Mouse (Mus musculus) gastrocnemius, adult 8-10 months (tissue): ENCODE results near the gene Shroom1. TPM values are rescaled to one million over a fixed set of nuclear protein-coding genes. Genes with fewer than 3 reads are reported as not detected.

ENCODE experiments used
- DNase-seq, 2 experiments: peaks; one replicate each; pipeline ENCODE4 v3.0.0; 2022; ENCODE audit warnings: low spot score in 2 of 2
- total RNA-seq, 4 experiments: library from RNA; stranded (reverse); gene quantifications; 2 replicates each; pipeline ENCODE4 v1.2.4; 2022

The Shroom1 gene
- total RNA-seq, 4 experiments from 2014 or later = 0.29 to 1.2 (median 0.74) TPM

DNA sequence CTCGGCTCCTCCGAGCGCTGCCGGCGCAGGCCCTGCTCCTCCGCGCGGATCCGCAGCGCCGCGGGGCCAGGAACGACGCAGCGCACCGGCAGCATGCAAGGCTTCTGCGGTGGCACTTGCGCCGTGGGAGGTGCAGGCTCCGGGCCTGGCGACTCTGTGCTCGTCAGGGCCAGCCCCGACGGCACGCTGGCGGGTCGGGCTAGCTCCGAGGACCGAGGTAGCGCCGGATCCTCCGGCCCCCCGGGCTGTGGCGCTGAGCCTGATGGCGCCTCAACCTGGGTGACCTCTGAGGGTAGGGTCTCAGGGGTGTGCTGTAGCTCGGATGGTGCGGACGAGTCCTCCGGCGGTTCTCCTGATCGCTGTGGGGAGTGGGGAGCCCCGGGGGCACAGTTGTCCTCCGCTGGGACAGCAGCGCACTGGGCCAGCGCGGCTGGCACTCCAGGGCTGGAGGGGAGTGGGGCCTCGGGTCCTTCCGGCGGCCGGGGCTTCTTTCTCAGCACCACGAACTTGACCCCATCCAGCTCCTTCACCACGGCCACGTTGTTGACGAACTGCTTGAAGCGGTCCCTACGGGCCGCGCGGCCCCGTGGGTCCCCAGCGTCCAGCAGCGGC lies 22.3 kb downstream of the Shroom1 start:
- DNase-seq = no peak

GRCm38 (mm10) chr11:53479783-53480301 lies 22.8 kb downstream of the Shroom1 start, which contains the start of the genes Gm9945 and Sowaha:
Gene Gm9945 (plus strand): TSS chr11:53480166.
Gene Sowaha (minus strand): TSS chr11:53480274.
- DNase-seq = no peak

DNA sequence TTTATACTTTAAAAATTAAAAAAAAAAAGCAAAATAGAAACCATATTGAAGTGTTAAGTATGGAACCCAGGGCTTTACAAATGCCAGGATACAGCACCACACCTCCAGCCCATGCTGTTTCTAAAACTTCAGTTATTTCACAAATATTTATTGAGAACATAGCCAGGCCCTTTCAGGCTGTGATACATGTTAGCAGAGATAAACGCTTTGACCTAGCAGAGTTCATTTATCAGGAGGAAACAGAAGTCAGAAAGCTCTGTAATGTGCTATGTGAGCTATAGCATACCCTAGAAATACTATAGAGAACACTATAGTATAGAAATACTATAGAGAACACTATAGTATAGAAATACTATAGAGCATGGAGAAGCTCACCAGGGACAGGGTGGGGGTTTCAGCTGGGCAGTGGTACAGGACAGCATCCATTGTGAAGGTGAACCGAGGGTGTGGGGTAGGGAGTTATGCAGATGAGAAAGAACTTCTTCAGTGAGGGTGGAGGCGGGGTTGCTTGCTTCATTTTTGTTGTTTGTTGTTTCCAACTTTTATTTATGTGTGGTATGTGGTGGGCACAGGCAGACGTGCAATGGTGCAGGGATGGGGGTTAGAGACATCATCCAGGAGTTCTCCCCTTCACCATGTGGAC lies 24.2 kb downstream of the Shroom1 start:
- no peak for DNase-seq

DNA sequence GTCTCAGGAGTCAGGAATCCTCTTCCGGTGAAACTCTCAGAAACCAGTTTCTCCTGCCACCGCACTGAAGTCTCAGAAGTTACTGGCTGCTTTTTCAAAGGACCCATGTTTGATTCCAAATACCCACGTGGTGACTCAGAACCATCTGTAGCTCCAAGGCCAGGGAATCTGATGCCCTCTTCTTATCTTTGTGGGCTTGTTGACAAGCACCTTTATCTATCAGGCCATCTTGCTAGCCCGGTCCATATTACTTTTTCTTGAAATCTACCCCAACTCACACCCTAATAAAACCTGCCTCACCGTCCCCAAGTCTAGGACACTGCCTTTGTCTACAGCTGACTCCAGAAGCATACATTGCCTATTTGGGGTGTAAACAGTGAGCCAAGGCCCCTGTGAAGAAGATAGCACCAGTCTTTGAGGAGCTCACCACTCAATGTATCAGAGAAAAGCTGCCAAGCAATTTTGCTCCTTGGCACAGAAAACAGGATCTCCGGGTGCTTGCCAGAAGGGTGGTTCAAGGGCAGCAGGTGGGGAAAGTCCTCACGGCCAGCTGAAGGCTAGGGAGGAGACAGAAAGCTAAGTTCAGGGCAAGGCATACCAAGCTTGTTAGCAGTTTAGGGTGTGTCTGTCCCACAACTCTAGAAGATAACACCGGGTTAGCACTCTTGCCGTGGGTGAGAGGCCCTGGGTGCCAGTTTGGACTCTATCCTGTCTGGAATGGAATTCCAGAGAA lies 26.3 kb downstream of the Shroom1 start:
- no peak for DNase-seq

GRCm38 (mm10) chr11:53485719-53486118 lies 28.7 kb downstream of the Shroom1 start:
- DNase-seq = no peak

GRCm38 (mm10) chr11:53486351-53486750 lies 29.3 kb downstream of the Shroom1 start:
- no peak for DNase-seq

- DNase-seq = no peak
These were observed 30.0 kb downstream of the Shroom1 start for GRCm38 (mm10) chr11:53486822-53487594.

- no peak for DNase-seq
These were observed 32.0 kb downstream of the Shroom1 start for GRCm38 (mm10) chr11:53489007-53489406.

DNA sequence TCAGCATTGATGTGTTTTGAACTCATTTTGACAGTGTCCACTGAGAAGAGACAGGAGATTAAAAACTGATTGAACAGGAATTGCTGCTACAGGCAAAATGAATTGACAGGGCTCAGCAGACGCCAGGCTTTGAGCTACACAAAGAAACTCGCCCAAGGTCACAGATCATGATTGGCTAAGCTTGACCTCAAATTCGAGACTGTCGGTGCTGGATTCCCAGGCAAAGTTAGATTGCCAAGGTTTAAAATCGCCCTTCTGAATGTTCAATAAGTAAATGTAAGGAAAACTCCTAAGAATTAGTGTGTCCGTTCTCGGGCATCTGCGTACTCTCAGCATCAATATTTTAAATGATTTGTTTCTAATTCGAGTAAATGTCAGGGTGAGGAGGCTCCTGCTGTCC lies 32.4 kb downstream of the Shroom1 start:
- no peak for DNase-seq

- DNase-seq = no peak
These were observed 35.0 kb downstream of the Shroom1 start for GRCm38 (mm10) chr11:53491954-53492401.

DNA sequence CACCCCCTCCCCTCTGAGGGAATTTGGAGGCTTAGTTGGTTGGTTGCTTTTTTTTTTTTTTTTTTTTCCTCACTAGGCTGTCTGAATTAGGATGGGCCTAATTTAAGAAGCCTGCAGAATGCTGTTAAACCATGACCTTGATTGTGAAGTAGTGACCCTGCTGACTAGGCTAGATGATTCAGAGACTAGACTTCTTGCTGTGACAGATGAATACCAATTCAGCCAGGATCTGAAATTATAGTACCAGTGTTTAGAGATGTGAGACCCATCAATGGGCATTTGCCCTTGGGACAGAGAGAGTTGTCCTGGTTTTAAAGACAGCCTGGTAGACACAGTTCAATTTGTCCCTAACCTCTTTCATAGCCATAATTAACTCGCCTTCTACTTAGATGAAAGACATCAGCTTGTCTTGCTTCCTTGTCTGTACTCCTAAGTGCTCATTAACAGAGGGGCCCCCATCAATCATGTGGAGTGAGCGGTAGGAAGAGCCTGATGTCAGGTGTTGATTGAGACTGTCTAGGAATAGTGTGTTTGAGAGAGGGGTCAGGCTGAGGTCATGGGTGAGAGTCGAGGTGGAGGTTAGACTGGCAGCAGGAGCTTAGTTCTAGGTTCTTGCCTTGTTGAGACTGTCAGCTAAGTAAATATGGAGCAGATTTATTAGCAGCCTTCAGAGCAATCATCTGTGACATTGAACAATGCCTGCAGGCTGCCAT lies 36.4 kb downstream of the Shroom1 start:
- no peak for DNase-seq

DNA sequence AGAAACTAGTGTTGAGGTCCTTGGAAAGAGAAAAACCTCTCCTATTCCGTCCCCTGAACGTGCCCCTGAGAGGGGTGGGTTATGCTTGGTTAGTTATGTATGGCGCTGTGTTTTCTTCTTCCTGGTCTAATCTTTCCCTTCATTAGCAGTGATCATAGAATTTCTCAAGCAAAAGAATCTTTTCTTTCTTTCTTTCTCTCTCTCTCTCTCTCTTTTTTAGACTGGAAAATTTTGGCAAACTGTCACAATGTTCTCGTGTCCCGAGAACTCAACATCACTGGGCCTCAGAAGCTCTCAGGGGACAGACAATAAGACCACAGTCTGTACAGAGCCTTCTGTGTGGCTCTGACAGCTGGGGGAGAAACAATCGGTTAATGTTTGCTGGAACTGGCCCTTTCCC lies 38.4 kb downstream of the Shroom1 start:
- no peak for DNase-seq

- no peak for DNase-seq
These were observed 39.9 kb downstream of the Shroom1 start for GRCm38 (mm10) chr11:53496946-53497345.

- no peak for DNase-seq
These were observed 43.6 kb downstream of the Shroom1 start for GRCm38 (mm10) chr11:53500569-53500968.

- DNase-seq = no peak
These were observed 45.2 kb downstream of the Shroom1 start for GRCm38 (mm10) chr11:53502039-53502765.

DNA sequence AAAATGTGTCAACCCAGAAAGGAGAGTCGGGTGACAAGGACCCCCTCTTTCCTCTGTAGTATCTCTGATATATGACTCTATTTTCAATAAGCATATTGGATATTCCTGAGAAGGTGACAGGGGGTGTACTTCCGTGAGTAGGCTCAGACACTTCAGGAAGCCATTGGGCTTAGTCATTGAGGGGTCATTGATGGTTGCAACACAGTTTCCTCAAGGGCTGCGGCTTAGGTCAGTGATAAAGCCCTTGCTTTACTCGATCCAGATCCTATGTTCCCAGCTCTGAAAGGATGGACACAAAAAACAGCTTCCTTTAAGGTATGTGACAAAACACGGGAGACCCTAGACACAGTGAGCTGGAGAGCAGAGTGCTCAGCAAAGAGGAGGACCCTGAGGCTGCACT lies 46.7 kb downstream of the Shroom1 start:
- no peak for DNase-seq

DNA sequence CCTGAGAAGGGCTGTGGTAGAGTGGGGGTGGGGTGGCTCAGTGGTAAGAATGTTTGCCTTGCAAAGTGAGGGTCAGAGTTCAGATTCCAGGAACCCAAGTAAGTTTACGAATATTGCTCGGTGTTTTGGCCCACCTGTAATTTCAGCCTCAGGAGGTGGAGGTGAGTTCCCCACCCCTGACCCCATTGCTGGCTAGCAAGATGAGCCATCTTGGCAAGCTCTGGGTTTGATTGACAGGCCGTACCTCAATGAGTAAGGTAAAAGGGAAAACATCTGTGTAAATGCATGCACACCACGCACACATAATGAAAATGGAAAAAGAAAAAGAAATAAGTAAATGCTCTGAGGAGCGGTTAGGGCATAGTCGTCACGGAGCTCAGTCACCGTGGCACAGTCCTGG lies 47.4 kb downstream of the Shroom1 start:
- DNase-seq = no peak

DNA sequence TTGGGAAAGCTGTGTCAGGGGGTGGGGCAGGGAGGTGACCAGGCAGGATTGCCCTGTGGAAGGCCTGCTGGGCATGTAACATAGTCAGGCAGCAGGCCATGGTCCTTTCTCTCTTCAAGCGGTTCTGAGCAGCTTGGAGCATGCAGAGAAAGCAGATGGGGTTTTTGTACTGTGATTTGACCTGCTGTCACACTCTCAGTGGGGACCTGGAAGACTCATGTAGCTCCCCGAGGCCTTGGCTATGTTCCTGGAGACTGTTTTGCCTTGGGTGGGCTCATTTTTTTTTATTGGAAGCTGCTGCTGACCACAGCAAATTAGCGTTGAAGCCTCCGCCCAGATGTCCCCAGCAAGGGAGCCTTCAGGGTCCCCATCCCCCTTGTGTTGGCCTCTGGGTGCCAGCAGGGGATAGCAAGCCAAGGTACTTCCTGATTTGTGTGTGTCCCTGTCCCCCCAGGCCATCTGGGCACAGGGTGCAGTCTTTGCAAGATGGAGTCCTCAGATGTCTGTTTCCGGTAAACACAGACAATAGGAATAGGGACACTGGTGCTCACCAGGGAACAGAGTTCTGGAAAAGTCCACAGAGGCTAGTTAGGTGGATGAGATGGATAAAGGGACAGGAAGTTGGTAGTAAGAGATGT lies 48.1 kb downstream of the Shroom1 start:
- DNase-seq = no peak

- DNase-seq = no peak
These were observed 50.2 kb downstream of the Shroom1 start for GRCm38 (mm10) chr11:53507098-53507805.
